Mouse (Mus musculus): ENCODE measurements around the gene Gm20835. TPM values are rescaled to one million over a fixed set of nuclear protein-coding genes. Genes with fewer than 3 reads are reported as not detected.

Gm20835 gene
- polyA plus RNA-seq (2015; fragmentation: Nextera tagmentation; extraction: Ambion mirVana) = not detected in 2 replicates

DNA sequence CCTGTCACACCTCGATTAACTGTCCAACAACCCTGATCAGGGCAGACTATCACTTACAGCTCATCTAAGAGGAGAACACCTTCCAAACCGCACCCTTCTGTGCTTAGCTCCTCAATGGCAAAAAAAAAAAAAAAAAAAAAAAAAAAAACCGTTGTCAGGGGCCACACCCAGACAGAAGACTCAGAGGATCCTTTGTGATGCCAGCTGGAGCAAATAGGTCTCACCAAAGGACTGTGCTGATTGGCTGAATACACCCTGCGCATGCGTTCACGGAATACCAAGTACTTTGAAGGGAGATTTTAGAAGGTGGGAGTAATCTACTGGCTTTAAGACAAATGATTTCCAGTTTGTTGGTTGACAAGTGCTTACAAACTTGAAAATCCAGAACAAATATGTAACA lies at the start of gene Gm20835:
Gene Gm20835 (minus strand): TSS at position 101 of the 400 bp plus-strand sequence.

All from neural tube, postnatal 0 days (tissue).